9 mouse cellular contexts compared by ENCODE assay signal in the genomic region with DNA sequence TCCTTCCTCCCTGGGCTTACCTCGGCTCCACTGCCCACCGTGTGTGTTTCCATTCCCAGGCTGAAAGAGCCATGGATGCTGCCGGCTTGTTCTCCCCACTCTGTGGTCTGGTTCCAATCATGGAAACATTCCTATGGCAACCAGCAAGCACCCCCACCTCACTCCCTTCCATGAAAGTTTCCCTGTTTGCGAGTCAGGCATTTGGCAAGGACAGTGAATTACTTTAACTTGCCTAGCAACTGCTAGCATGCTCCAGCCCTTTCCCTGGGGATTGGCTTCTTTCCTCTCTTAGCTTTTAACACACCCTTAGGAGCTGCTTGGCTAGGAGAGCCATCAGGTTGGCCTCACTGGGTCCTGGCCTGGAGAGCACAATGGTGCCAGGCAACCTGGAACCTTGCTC.
DNase-seq lines count a peak whose midpoint lies in the region; ATAC-seq and TF ChIP-seq lines count a peak whose summit lies in the region.
"Had no signal": no experiment of that assay in that cellular context is flagged by ENCODE, and none has a peak within 500 bp of the region (broad histone marks: within the 10 kb centered on the region; RNA-seq: fewer than 3 reads in every experiment).

No protein-coding gene starts in this region.

- no peak for TF ChIP-seq POLR2A in brain, embryonic 14.5 days (IDR thresholded peaks at IDR 0.05; ENCODE audit: borderline replicate concordance, extremely low read depth, insufficient read depth, insufficient read length, poor library complexity, severe bottlenecking)

- no peak overlapping the region for H3K9ac ChIP-seq in liver, embryonic 12.5 days
- H3K9ac ChIP-seq: lung, embryonic 15.5 days had no signal

- intact Hi-C loops in heart, postnatal 10 days (cut with DNase I): loop anchor here (5.0 kb wide), 1 partner anchor 70 kb away; no protein-coding TSS in a partner anchor
- intact Hi-C loops in left cerebral cortex, postnatal 4 days (cut with DNase I): no loop called here

- DNase-seq in embryo, embryonic 11 days: peak; percentile 53
- no peak for DNase-seq in embryo, embryonic 9.5 days (ENCODE audit: extremely low spot score)
- peak; percentile 82 for DNase-seq in brain, embryonic 14.5 days (ENCODE audit: low read depth)
- DNase-seq in heart, postnatal 10 days: peak; percentile 32 to 38
- DNase-seq in left cerebral cortex, postnatal 4 days: peak; percentile 20
- DNase-seq in cerebellum, postnatal 25 days: no peak
- no peak for DNase-seq in cerebellum, adult 11-12 months

- no peak for TF ChIP-seq CTCF in brain, embryonic 14.5 days (IDR thresholded peaks at IDR 0.05; ENCODE audit: borderline replicate concordance, extremely low read depth, insufficient read depth, insufficient read length)

- H3K4me1 ChIP-seq in liver, embryonic 12.5 days: no peaks in the 10 kb centered on the region
- H3K4me1 ChIP-seq: lung, embryonic 15.5 days had no signal

- no peak overlapping the region for H3K27ac ChIP-seq in liver, embryonic 12.5 days
- H3K27ac ChIP-seq: lung, embryonic 15.5 days had no signal

- H3K4me3 ChIP-seq in liver, embryonic 12.5 days: no peak overlapping the region
- H3K4me3 ChIP-seq: lung, embryonic 15.5 days had no signal

- 54% methylated on average over 4 of the region's 4 CpGs for WGBS in liver, embryonic 12.5 days (ENCODE audit: insufficient replicate concordance)

- no peaks in the 10 kb centered on the region for H3K9me3 ChIP-seq in liver, embryonic 12.5 days (replicated peaks)
- H3K9me3 ChIP-seq: lung, embryonic 15.5 days had no signal

- H3K36me3 ChIP-seq in liver, embryonic 12.5 days: no peaks in the 10 kb centered on the region
- H3K36me3 ChIP-seq: lung, embryonic 15.5 days had no signal

- no peaks in the 10 kb centered on the region for H3K27me3 ChIP-seq in liver, embryonic 12.5 days (replicated peaks)
- H3K27me3 ChIP-seq: lung, embryonic 15.5 days had no signal

- ATAC-seq in liver, embryonic 12.5 days: no peak

- H3K4me2 ChIP-seq in liver, embryonic 12.5 days: no peak overlapping the region
- H3K4me2 ChIP-seq: lung, embryonic 15.5 days had no signal

Comparison
In these comparisons a context has a peak if more than half of its experiments do, and no peak if none do; other contexts are left out.
1. DNase-seq: peak in embryo, embryonic 11 days (single experiment), brain, embryonic 14.5 days (single experiment), heart, postnatal 10 days (2 of 2) and left cerebral cortex, postnatal 4 days (single experiment); none in embryo, embryonic 9.5 days (single experiment), cerebellum, postnatal 25 days (0 of 2) and cerebellum, adult 11-12 months (single experiment).